Mouse (Mus musculus) C3H10T1/2 (cell line): ENCODE results near the gene Pex5. TPM values are rescaled to one million over a fixed set of nuclear protein-coding genes. Genes with fewer than 3 reads are reported as not detected.

ENCODE experiments used
- polyA plus RNA-seq, 2 experiments: library from polyadenylated mRNA; unstranded; fragments of >200 nt; fragmentation: generic; extraction: Trizol; gene quantifications; one replicate each; pipeline ENCODE4 v1.2.1; 2012; ENCODE audit warnings: missing spikeins in 2 of 2

The Pex5 gene
- 10 to 100 TPM in 1 of 2 experiments, 1 to 10 TPM in 1; 7.1 to 29.4 TPM for polyA plus RNA-seq

DNA sequence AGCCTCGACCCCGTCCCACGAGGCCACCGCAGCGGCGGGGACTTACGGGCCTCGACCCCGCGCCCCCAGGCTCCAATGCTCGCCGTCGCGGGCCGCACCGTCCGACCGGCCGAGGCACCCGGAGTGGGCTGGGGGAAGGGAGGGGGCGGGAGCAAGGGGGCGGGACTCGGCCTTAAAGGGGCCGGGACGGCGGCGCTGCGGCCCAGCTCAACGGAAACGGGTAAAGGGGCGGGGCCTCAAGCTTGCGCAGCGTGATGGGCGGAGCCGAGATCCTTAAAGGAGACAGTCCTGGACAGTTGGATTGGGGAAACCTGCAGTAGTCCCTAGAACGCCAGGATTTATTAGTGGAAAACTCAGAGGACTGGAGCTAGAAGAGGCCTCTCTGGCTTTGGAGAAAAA lies at the start of gene Pex5:
Gene Pex5, minus strand, starts transcription at position 141 of the 399 bp plus-strand sequence.

Other genes starting within 250 kb of the Pex5 start
- not detected for gene Vmn2r27, start 183.2 kb downstream of the Pex5 start, polyA plus RNA-seq
- gene Cd163, start 110.4 kb downstream of the Pex5 start, polyA plus RNA-seq = not detected
- 1 to 10 TPM in 1 of 2 experiments, under 1 TPM in 1; 0.16 to 1.6 TPM for gene Clstn3, start 49.7 kb upstream of the Pex5 start, polyA plus RNA-seq
- 10 to 100 TPM in 1 of 2 experiments, 1 to 10 TPM in 1; 2.7 to 20.5 TPM for gene C1rl, start 78.0 kb upstream of the Pex5 start, polyA plus RNA-seq
- 100 to 1,000 TPM in 1 of 2 experiments, 1 to 10 TPM in 1; 1.3 to 102 TPM for gene C1ra, start 97.3 kb upstream of the Pex5 start, polyA plus RNA-seq
- gene C1s1, start 127.3 kb upstream of the Pex5 start, polyA plus RNA-seq = 100 to 1,000 TPM in 1 of 2 experiments, under 1 TPM in 1; 0.30 to 110 TPM
- gene C1rb, start 155.2 kb upstream of the Pex5 start, polyA plus RNA-seq = 1 to 10 TPM in 1 of 2 experiments, under 1 TPM in 1; 0.37 to 8.7 TPM
- gene C1s2, start 221.0 kb upstream of the Pex5 start, polyA plus RNA-seq = 1 to 10 TPM in 1 of 2 experiments, under 1 TPM in 1; 0.02 to 9.9 TPM
- 10 to 100 TPM; 15.8 to 44.1 TPM for gene Lpcat3, start 248.0 kb upstream of the Pex5 start, polyA plus RNA-seq